Mouse (Mus musculus): ENCODE data around the gene Fam131c. TPM values are rescaled to one million over a fixed set of nuclear protein-coding genes. Genes with fewer than 3 reads are reported as not detected.

Gene Fam131c
- polyA plus RNA-seq, 1 experiment from 2014 or later, result 2.0 TPM

GRCm38 (mm10) chr4:141360846-141361245 is 7.2 kb upstream of the Fam131c start:
- WGBS, result 40% methylated on average over 7 of the region's 7 CpGs
- H3K27me3 ChIP-seq (replicated peaks), result peaks cover 15% of the 10 kb centered on the region
- ATAC-seq, result peak; percentile 26; the same call in 1 of the 2 replicates
- H3K4me3 ChIP-seq (replicated peaks), result no peak overlapping the region
- H3K9me3 ChIP-seq, result no peaks in the 10 kb centered on the region
- no peak overlapping the region for H3K9ac ChIP-seq
- H3K36me3 ChIP-seq, result no peaks in the 10 kb centered on the region
- H3K27ac ChIP-seq, result no peak overlapping the region
- peaks cover 18% of the 10 kb centered on the region for H3K4me1 ChIP-seq (replicated peaks)
- H3K4me2 ChIP-seq (replicated peaks), result no peak overlapping the region

GRCm38 (mm10) chr4:141362937-141363548 is 5.0 kb upstream of the Fam131c start:
- Histone ChIP-seq H3K4me3 (replicated peaks) (no peak overlapping the region), H3K36me3 (no peaks in the 10 kb centered on the region), H3K27me3 (replicated peaks) (peaks cover 20% of the 10 kb centered on the region), H3K9ac (no peak overlapping the region), H3K4me2 (replicated peaks) (no peak overlapping the region), H3K27ac (no peak overlapping the region), H3K4me1 (replicated peaks) (peaks cover 21% of the 10 kb centered on the region), H3K9me3 (no peaks in the 10 kb centered on the region)
- ATAC-seq, result 0 out of 2 replicates have a peak, but pooled peaks have one; percentile 14
- 24% methylated on average over 11 of the region's 11 CpGs for WGBS

GRCm38 (mm10) chr4:141365126-141365525 is 2.9 kb upstream of the Fam131c start:
- WGBS, result 64% methylated on average over 8 of the region's 8 CpGs
- Histone ChIP-seq H3K4me1 (replicated peaks) (peaks cover 12% of the 10 kb centered on the region), H3K36me3 (no peaks in the 10 kb centered on the region), H3K4me2 (replicated peaks) (no peak overlapping the region), H3K9ac (no peak overlapping the region), H3K27ac (no peak overlapping the region), H3K9me3 (no peaks in the 10 kb centered on the region), H3K27me3 (replicated peaks) (peaks cover 28% of the 10 kb centered on the region), H3K4me3 (replicated peaks) (no peak overlapping the region)
- no peak for ATAC-seq

- no peak for ATAC-seq
- peaks cover 9% of the 10 kb centered on the region; the same call in 1 of the 2 replicates for H3K4me1 ChIP-seq (replicated peaks)
- no peak overlapping the region for H3K9ac ChIP-seq
- no peak overlapping the region for H3K4me2 ChIP-seq (replicated peaks)
- no peaks in the 10 kb centered on the region for H3K36me3 ChIP-seq
- H3K27ac ChIP-seq, result no peak overlapping the region
- H3K9me3 ChIP-seq, result no peaks in the 10 kb centered on the region
- no peak overlapping the region for H3K4me3 ChIP-seq (replicated peaks)
- 64% methylated on average over 7 of the region's 7 CpGs for WGBS
- H3K27me3 ChIP-seq (replicated peaks), result peaks cover 28% of the 10 kb centered on the region
Measured at GRCm38 (mm10) chr4:141365876-141366275, 2.1 kb upstream of the Fam131c start.

GRCm38 (mm10) chr4:141372426-141372825 is 4.4 kb downstream of the Fam131c start:
- Histone ChIP-seq H3K36me3 (no peaks in the 10 kb centered on the region), H3K27me3 (replicated peaks) (peaks cover 9% of the 10 kb centered on the region), H3K4me3 (replicated peaks) (no peak overlapping the region), H3K4me1 (replicated peaks) (0 out of 2 replicates have a peak, but pooled peaks cover 4% of the 10 kb centered on the region), H3K9ac (no peak overlapping the region), H3K27ac (no peak overlapping the region), H3K4me2 (replicated peaks) (no peak overlapping the region), H3K9me3 (no peaks in the 10 kb centered on the region)
- ATAC-seq, result no peak
- 91% methylated on average over 5 of the region's 5 CpGs for WGBS

- Histone ChIP-seq H3K4me2 (replicated peaks) (no peak overlapping the region), H3K9me3 (no peaks in the 10 kb centered on the region), H3K4me3 (replicated peaks) (no peak overlapping the region), H3K27me3 (replicated peaks) (peaks cover 26% of the 10 kb centered on the region), H3K9ac (no peak overlapping the region), H3K4me1 (replicated peaks) (peaks cover 9% of the 10 kb centered on the region), H3K27ac (no peak overlapping the region), H3K36me3 (no peaks in the 10 kb centered on the region)
- 72% methylated on average over 8 of the region's 8 CpGs for WGBS
- ATAC-seq, result no peak
Measured at GRCm38 (mm10) chr4:141379674-141380073, 11.7 kb downstream of the Fam131c start.

- H3K4me1 ChIP-seq (replicated peaks), result peaks cover 9% of the 10 kb centered on the region
- ATAC-seq, result peak; percentile 26; the same call in 1 of the 2 replicates
- peaks cover 26% of the 10 kb centered on the region for H3K27me3 ChIP-seq (replicated peaks)
- H3K4me3 ChIP-seq (replicated peaks), result peak overlapping the region; percentile 33
- H3K9ac ChIP-seq, result peak overlapping the region; percentile 44
- H3K4me2 ChIP-seq (replicated peaks), result peak overlapping the region; percentile 85
- WGBS, result 2% methylated on average over 25 of the region's 25 CpGs
- no peak overlapping the region for H3K27ac ChIP-seq
- H3K36me3 ChIP-seq, result no peaks in the 10 kb centered on the region
- no peaks in the 10 kb centered on the region for H3K9me3 ChIP-seq
Measured at GRCm38 (mm10) chr4:141382406-141382805, 14.4 kb downstream of the Fam131c start.

GRCm38 (mm10) chr4:141385275-141385674 is 17.3 kb downstream of the Fam131c start:
- peak; percentile 31; the same call in 1 of the 2 replicates for ATAC-seq
- H3K9ac ChIP-seq, result no peak overlapping the region
- no peaks in the 10 kb centered on the region for H3K36me3 ChIP-seq
- no peak overlapping the region for H3K27ac ChIP-seq
- H3K4me3 ChIP-seq (replicated peaks), result no peak overlapping the region
- no peaks in the 10 kb centered on the region for H3K9me3 ChIP-seq
- H3K4me1 ChIP-seq (replicated peaks), result peaks cover 9% of the 10 kb centered on the region
- H3K27me3 ChIP-seq (replicated peaks), result peaks cover 26% of the 10 kb centered on the region
- under 1% methylated on average over 7 of the region's 7 CpGs for WGBS
- H3K4me2 ChIP-seq (replicated peaks), result no peak overlapping the region

GRCm38 (mm10) chr4:141386150-141386549 is 18.1 kb downstream of the Fam131c start:
- Histone ChIP-seq H3K27ac (no peak overlapping the region), H3K36me3 (no peaks in the 10 kb centered on the region), H3K27me3 (replicated peaks) (peaks cover 26% of the 10 kb centered on the region), H3K4me2 (replicated peaks) (no peak overlapping the region), H3K9me3 (no peaks in the 10 kb centered on the region), H3K4me1 (replicated peaks) (peaks cover 9% of the 10 kb centered on the region), H3K9ac (no peak overlapping the region), H3K4me3 (replicated peaks) (no peak overlapping the region)
- no peak for ATAC-seq
- WGBS, result 74% methylated on average over 7 of the region's 7 CpGs

- Histone ChIP-seq H3K9ac (no peak overlapping the region), H3K9me3 (no peaks in the 10 kb centered on the region), H3K27ac (no peak overlapping the region), H3K27me3 (replicated peaks) (peaks cover 24% of the 10 kb centered on the region), H3K36me3 (no peaks in the 10 kb centered on the region), H3K4me1 (replicated peaks) (peaks cover 6% of the 10 kb centered on the region), H3K4me3 (replicated peaks) (no peak overlapping the region), H3K4me2 (replicated peaks) (no peak overlapping the region)
- ATAC-seq, result peak; percentile 36; the same call in 1 of the 2 replicates
- 17% methylated on average over 5 of the region's 5 CpGs for WGBS
Measured at GRCm38 (mm10) chr4:141387093-141387784, 19.2 kb downstream of the Fam131c start.

GRCm38 (mm10) chr4:141387933-141388332 is 19.9 kb downstream of the Fam131c start:
- no peak overlapping the region for H3K4me3 ChIP-seq (replicated peaks)
- no peaks in the 10 kb centered on the region for H3K9me3 ChIP-seq
- H3K36me3 ChIP-seq, result no peaks in the 10 kb centered on the region
- no peak for ATAC-seq
- H3K27ac ChIP-seq, result no peak overlapping the region
- H3K4me1 ChIP-seq (replicated peaks), result no peaks in the 10 kb centered on the region; the same call in 1 of the 2 replicates
- H3K4me2 ChIP-seq (replicated peaks), result no peak overlapping the region
- 64% methylated on average over 5 of the region's 5 CpGs for WGBS
- H3K27me3 ChIP-seq (replicated peaks), result peaks cover 17% of the 10 kb centered on the region
- H3K9ac ChIP-seq, result no peak overlapping the region

- H3K9me3 ChIP-seq, result no peaks in the 10 kb centered on the region
- no peak for ATAC-seq
- peaks cover 2% of the 10 kb centered on the region; the same call in 1 of the 2 replicates for H3K27me3 ChIP-seq (replicated peaks)
Measured at GRCm38 (mm10) chr4:141389366-141390150, 21.5 kb downstream of the Fam131c start.

More at GRCm38 (mm10) chr4:141389366-141390150, 21.5 kb downstream of the Fam131c start:
- no peaks in the 10 kb centered on the region for H3K4me1 ChIP-seq (replicated peaks)
- no peak overlapping the region for H3K4me3 ChIP-seq (replicated peaks)
- H3K36me3 ChIP-seq, result no peaks in the 10 kb centered on the region
- no peak overlapping the region for H3K4me2 ChIP-seq (replicated peaks)
- H3K27ac ChIP-seq, result no peak overlapping the region
- H3K9ac ChIP-seq, result no peak overlapping the region
- 69% methylated on average over 18 of the region's 18 CpGs for WGBS

Data from intestine, embryonic 15.5 days (tissue).